Mouse (Mus musculus): Measurements from ENCODE around the gene Il1r1. TPM values are rescaled to one million over a fixed set of nuclear protein-coding genes. Genes with fewer than 3 reads are reported as not detected.

Gene Il1r1
- total and polyA plus RNA-seq, 3 experiments, result 1.0 to 3.7 (median 3.3) TPM

GRCm38 (mm10) chr1:40317657-40318056, 92.8 kb downstream of the Il1r1 start:
- DNase-seq, result no peak

- DNase-seq, result no peak
Measured at GRCm38 (mm10) chr1:40321824-40322223, 96.9 kb downstream of the Il1r1 start.

GRCm38 (mm10) chr1:40322543-40322942, 97.7 kb downstream of the Il1r1 start:
- no peak for DNase-seq

GRCm38 (mm10) chr1:40324457-40324856, 99.6 kb downstream of the Il1r1 start, which contains the start of gene Il1rl2:
Il1rl2 (plus strand) TSS chr1:40324610.
- DNase-seq, result peak; percentile 2

- DNase-seq, result no peak
Measured at GRCm38 (mm10) chr1:40324955-40325702, 100.2 kb downstream of the Il1r1 start.

DNA sequence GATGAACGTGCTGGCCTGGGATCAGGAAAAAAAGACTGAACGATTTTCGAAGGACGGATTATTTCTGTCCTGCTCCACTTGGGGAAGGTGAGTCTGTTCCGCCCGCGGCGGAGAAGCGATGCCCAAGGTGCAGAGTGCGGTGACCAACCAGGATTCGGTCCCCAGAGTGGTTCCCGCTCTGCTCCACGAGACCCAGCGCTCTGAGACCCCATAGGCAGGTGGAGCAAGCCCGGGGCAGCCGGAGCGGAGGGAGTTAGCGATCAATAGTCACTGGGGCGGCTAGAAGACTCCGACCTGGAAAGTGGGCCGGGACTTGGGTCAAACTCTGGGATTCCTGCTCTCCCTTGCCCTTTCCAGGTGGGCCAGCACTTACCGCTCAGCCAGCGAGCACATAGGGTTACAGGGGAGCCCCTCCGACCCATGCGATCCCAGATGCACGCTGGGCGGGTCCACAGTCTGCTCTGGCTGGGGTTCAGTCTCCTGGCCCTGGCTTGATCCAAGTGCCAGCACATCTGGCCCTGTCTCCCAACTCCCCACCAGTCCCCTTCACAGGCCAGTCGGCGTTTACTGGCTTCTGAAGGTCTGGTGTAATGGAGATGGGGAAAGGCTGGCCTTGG, 100.9 kb downstream of the Il1r1 start:
- DNase-seq, result no peak

- no peak for DNase-seq
Measured at GRCm38 (mm10) chr1:40327604-40328003, 102.7 kb downstream of the Il1r1 start.

DNA sequence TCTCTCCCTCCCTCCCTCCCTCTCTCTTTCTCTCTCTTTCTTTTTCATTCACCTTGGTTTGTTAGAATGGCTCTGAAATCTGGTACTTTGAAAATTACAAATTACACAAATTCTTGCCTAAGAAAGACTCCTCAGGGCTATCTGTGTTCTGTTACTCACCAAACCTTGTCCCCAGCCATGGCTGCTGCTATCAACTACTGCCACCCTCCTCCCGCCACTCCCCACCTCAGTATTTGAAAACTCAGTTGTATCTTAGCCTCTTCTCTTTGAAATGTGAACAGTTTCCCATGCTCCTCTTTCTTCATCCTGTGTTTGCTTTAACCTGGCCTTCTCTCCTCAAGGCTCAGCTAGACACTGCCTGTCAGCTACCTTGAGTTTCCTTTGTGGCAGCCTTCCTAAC, 104.6 kb downstream of the Il1r1 start:
- no peak for DNase-seq

- no peak for DNase-seq
Measured at GRCm38 (mm10) chr1:40330181-40330580, 105.3 kb downstream of the Il1r1 start.

DNA sequence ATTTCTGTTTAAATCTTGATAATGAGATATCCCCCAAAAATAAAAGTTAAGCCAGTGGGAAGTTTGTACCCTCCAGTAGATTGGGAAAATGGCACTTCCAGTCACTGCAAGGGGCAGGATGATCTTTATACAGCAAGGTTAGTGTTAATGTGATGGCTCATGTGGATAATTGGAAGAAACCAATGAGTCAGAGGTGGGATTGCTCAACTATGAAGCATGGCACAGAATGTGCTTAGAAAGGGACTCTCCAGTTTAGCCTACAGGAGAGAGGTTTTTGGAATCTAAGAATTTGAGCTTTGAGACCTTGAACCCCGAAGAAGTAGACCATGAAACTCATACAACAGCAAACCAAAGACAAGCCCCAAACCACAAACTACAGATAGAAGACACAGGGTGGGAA, 114.5 kb downstream of the Il1r1 start:
- peak; percentile 9 for DNase-seq

DNA sequence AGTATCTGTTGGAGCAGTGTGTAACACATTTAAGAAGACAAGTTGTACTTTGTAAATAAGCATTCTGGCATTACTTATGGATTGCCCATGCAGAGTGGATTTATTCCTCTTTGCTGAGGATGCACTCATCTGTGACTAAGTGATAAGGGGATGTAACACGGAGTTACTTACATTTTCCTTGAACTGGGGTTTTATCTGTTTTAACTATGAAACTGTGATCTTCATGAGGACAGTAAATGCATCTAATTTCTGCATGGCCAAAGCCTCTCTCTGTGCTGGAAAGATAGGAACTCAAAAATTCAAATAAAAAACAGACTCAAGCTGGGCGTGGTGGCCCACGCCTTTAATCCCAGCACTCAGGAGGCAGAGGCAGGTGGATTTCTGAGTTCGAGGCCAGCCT, 115.2 kb downstream of the Il1r1 start:
- no peak for DNase-seq

DNA sequence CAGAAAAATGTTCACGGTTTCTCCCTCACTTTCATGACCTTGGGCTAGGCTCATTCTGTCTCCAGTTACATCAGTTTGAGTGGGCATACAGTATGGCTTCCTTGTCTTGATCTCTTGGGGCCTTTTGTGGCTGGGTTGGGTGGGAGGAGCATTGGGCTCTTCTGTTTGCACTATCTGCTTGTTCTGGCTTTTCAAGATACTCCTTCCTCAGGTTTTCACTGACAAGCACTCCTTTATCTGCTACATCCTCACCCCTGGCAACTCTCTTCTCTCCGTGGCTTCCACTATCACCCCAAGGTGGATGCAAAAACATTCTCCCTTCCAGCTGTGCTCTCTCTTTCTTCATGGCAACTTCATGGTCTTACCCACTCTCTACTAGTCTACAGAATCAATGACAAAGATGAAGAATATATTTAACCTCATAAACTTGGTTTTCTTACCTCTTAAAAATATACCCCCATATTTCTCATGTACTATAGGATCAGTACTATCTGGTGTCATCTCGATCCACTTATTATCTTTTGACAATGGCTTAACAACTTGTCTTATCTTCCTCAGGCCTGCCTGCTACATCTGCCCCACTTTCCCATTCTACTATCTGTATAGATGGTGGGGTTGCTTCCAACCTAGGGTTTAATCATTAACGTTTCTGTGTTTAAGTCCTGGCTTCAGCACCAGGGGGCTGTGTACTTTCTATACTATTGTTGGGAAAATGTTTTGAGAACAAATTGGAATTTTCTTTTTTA, 127.5 kb downstream of the Il1r1 start:
- DNase-seq, result no peak

DNA sequence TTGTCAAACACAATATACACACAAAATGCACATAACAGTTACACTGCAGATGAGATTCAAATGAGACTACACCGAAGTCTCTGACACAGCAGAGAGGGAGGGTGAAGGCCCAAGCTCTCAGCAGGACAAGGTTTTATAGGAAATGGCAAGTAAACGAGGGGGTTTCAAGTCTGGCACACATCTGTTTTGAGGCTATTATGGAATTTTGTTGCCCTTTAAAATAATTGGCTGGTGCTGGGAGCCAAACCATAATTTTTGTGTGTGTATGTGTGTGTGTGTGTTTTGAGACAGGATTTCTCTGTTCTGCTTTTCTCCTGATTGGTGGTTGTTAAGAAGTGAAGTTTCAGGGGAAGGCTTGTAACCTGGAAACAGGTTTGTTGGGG, 128.0 kb downstream of the Il1r1 start:
- no peak for DNase-seq

GRCm38 (mm10) chr1:40354665-40355064, 129.8 kb downstream of the Il1r1 start:
- no peak for DNase-seq

DNA sequence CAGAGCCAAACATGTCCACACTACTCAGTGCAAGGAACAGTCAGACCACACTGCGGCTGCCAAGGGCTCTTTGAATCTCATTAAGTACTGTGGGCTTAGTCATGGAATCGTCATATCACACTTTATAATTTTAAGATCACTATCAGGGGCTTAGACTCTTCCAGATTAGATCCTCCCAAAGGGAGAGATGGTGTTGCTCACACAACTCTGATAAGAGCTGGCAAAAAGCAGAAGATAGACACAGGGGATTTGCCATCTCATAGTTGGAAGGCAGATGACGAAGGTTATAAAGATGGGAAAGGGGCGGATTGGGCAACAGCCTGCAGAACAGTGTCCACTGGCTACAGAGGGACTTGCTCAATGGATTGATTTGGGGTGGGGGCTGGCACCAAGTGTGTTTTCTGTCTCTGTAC, 130.6 kb downstream of the Il1r1 start:
- no peak for DNase-seq

- peak; percentile 12 for DNase-seq
Measured at GRCm38 (mm10) chr1:40355904-40356521, 131.1 kb downstream of the Il1r1 start.

GRCm38 (mm10) chr1:40357921-40358320, 133.0 kb downstream of the Il1r1 start:
- no peak for DNase-seq

GRCm38 (mm10) chr1:40358351-40358750, 133.5 kb downstream of the Il1r1 start:
- DNase-seq, result no peak

DNA sequence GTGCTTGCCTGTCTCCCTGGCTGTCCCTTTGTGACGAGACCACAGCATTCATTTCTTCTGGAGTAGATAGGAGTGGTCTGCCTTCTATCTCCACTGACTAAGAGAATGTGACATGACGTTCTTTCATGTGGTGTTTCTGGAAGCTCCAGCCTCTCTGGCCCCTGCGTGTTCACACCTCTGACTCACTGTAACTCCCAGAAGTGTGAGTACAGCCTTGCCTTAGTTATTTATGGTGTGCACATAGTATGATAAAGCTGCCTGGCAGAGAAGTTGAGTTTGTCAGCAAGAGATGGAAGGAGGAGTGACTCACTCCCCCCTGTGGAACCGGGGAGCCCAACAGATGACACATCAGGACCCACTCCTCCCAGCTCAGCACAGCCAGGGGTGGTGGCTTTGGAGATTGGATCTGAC, 133.9 kb downstream of the Il1r1 start:
- DNase-seq, result peak; percentile 13

- DNase-seq, result no peak
Measured at GRCm38 (mm10) chr1:40359731-40360130, 134.9 kb downstream of the Il1r1 start.

GRCm38 (mm10) chr1:40360969-40361368, 136.1 kb downstream of the Il1r1 start:
- no peak for DNase-seq

- DNase-seq, result no peak
Measured at GRCm38 (mm10) chr1:40361596-40361995, 136.7 kb downstream of the Il1r1 start.

GRCm38 (mm10) chr1:40362784-40363183, 137.9 kb downstream of the Il1r1 start:
- DNase-seq, result no peak

All from adrenal gland, adult 2 months (tissue).